Mouse (Mus musculus) megakaryocyte, embryonic 14.5 days (primary cell): ENCODE measurements at regions not wholly inside any gene's neighbourhood (a gene's known extent, or its start where the extent isn't known, plus 50 kb on each side); places are given as distances from the start of the nearest gene placed in this dataset.

ENCODE experiments used
- H3K27me3 ChIP-seq: replicated peaks from 2 replicates; pipeline ENCODE3; 2012; ENCODE audit warnings: inconsistent platforms
- H3K36me3 ChIP-seq: replicated peaks from 2 replicates; pipeline ENCODE3; 2012; ENCODE audit warnings: low read length, inconsistent platforms, mixed read lengths
- H3K4me1 ChIP-seq: 2 replicates; pipeline ENCODE4 v1.6.1; 2012; ENCODE audit warnings: inconsistent platforms
- H3K4me3 ChIP-seq: replicated peaks from 2 replicates; pipeline ENCODE3; 2012; ENCODE audit warnings: moderate library complexity, mild to moderate bottlenecking, inconsistent platforms
- H3K9me3 ChIP-seq: 2 replicates; pipeline ENCODE4 v1.6.1; 2012; ENCODE audit warnings: inconsistent platforms
- FLI1 ChIP-seq: IDR thresholded peaks from 2 replicates; pipeline ENCODE4 v1.6.1; 2012; ENCODE audit warnings: low read length, inconsistent platforms, mixed read lengths
- GATA1 ChIP-seq: IDR thresholded peaks from 3 replicates; pipeline ENCODE4 v1.6.1; 2012; ENCODE audit warnings: mixed read lengths, low read length, inconsistent platforms, borderline replicate concordance

- Histone ChIP-seq H3K4me3 (no peak overlapping the region), H3K9me3 (no peaks in the 10 kb centered on the region), H3K27me3 (no peaks in the 10 kb centered on the region), H3K36me3 (no peaks in the 10 kb centered on the region), H3K4me1 (no peaks in the 10 kb centered on the region)
- no peak for TF ChIP-seq GATA1
- TF ChIP-seq FLI1: no peak
These were observed 91.2 kb upstream of the Trpm3 start for GRCm38 (mm10) chr19:22047657-22048056.

- Histone ChIP-seq H3K9me3 (no peaks in the 10 kb centered on the region), H3K27me3 (no peaks in the 10 kb centered on the region), H3K4me3 (no peak overlapping the region), H3K36me3 (no peaks in the 10 kb centered on the region), H3K4me1 (no peaks in the 10 kb centered on the region)
- no peak for TF ChIP-seq GATA1
- no peak for TF ChIP-seq FLI1
These were observed 72.5 kb upstream of the Trpm3 start for GRCm38 (mm10) chr19:22066302-22066701.

- Histone ChIP-seq H3K27me3 (no peaks in the 10 kb centered on the region), H3K4me3 (no peak overlapping the region), H3K4me1 (no peaks in the 10 kb centered on the region), H3K36me3 (no peaks in the 10 kb centered on the region), H3K9me3 (no peaks in the 10 kb centered on the region)
- TF ChIP-seq FLI1 (no peak), GATA1 (no peak)
These were observed 68.4 kb upstream of the Trpm3 start for GRCm38 (mm10) chr19:22070246-22071030.

- no peaks in the 10 kb centered on the region for H3K27me3 ChIP-seq
- H3K4me3 ChIP-seq: no peak overlapping the region
- TF ChIP-seq GATA1 (no peak), FLI1 (no peak)
- no peaks in the 10 kb centered on the region for H3K9me3 ChIP-seq
- H3K4me1 ChIP-seq: no peaks in the 10 kb centered on the region
- H3K36me3 ChIP-seq: no peaks in the 10 kb centered on the region
These were observed 67.1 kb upstream of the Trpm3 start for GRCm38 (mm10) chr19:22071701-22072100.

- Histone ChIP-seq H3K9me3 (no peaks in the 10 kb centered on the region), H3K36me3 (no peaks in the 10 kb centered on the region), H3K27me3 (no peaks in the 10 kb centered on the region), H3K4me3 (no peak overlapping the region), H3K4me1 (no peaks in the 10 kb centered on the region)
- TF ChIP-seq FLI1: no peak
- TF ChIP-seq GATA1: no peak
These were observed 64.8 kb upstream of the Trpm3 start for GRCm38 (mm10) chr19:22074042-22074441.

GRCm38 (mm10) chr19:22081448-22081847, 57.4 kb upstream of the Trpm3 start:
- H3K4me3 ChIP-seq: no peak overlapping the region
- no peaks in the 10 kb centered on the region for H3K27me3 ChIP-seq
- H3K36me3 ChIP-seq: no peaks in the 10 kb centered on the region
- H3K4me1 ChIP-seq: no peaks in the 10 kb centered on the region
- no peak for TF ChIP-seq FLI1
- no peak for TF ChIP-seq GATA1
- H3K9me3 ChIP-seq: no peaks in the 10 kb centered on the region
